Mouse (Mus musculus) lung, postnatal 0 days (tissue): Measurements from ENCODE around the gene Gmpr2.

Experiments used
- CTCF ChIP-seq: IDR thresholded peaks from 2 replicates; pipeline ENCODE4 v1.5.1; 2016; ENCODE audit warnings: antibody characterized with exemption, mild to moderate bottlenecking
- EP300 ChIP-seq: IDR thresholded peaks from 2 replicates; pipeline ENCODE4 v1.6.1; 2016; ENCODE audit warnings: antibody characterized with exemption, mild to moderate bottlenecking, control low read depth

GRCm38 (mm10) chr14:55659960-55660573, 11.7 kb upstream of the Gmpr2 start, which contains the start of gene Mdp1:
- TF ChIP-seq CTCF (peak; percentile 68), EP300 (no peak; the same call in 1 of the 2 replicates)
